Mouse (Mus musculus) lung, postnatal 0 days (tissue): ENCODE data around the gene Gm7876. TPM values are rescaled to one million over a fixed set of nuclear protein-coding genes. Genes with fewer than 3 reads are reported as not detected.
"Not testable (repeated sequence)": the region's sequence is repeated elsewhere in the genome, so short reads cannot be mapped to it uniquely, and the experiment has no call there.

ENCODE experiments used
- ATAC-seq: fragments of 200-750 bp; cut with Nextera tagmentation; 2 replicates; pipeline ENCODE4 v1.8.0; 2017; ENCODE audit warnings: moderate library complexity
- DNase-seq: peaks from one replicate; pipeline ENCODE4 v3.0.0-alpha.2; 2016; ENCODE audit warnings: low spot score
- H3K27ac ChIP-seq: fragments of 300-500 bp; sonication (generic); 2 replicates; pipeline ENCODE4 v1.5.1; 2014; ENCODE audit warnings: antibody characterized with exemption, mild to moderate bottlenecking, low read length, mixed read lengths
- H3K27me3 ChIP-seq: fragments of 300-500 bp; sonication (generic); replicated peaks from 2 replicates; pipeline ENCODE4 v1.6.1; 2014; ENCODE audit warnings: low read length, mixed read lengths; ENCODE audit not compliant: insufficient read depth
- H3K36me3 ChIP-seq: fragments of 300-500 bp; sonication (generic); 2 replicates; pipeline ENCODE4 v1.6.1; 2014; ENCODE audit warnings: low read length, mixed read lengths; ENCODE audit not compliant: insufficient read depth
- H3K4me1 ChIP-seq: fragments of 300-500 bp; sonication (generic); 2 replicates; pipeline ENCODE4 v1.6.1; 2014; ENCODE audit warnings: antibody characterized with exemption, low read depth, low read length, mixed read lengths; ENCODE audit not compliant: insufficient read depth
- H3K4me2 ChIP-seq: fragments of 300-500 bp; sonication (generic); replicated peaks from 2 replicates; pipeline ENCODE4 v1.6.1; 2014; ENCODE audit warnings: low read depth, mild to moderate bottlenecking, low read length, moderate library complexity, mixed read lengths
- H3K4me3 ChIP-seq: fragments of 300-500 bp; sonication (generic); 2 replicates; pipeline ENCODE4 v1.5.1; 2014; ENCODE audit warnings: low read depth, low read length
- H3K9ac ChIP-seq: fragments of 300-500 bp; sonication (generic); replicated peaks from 2 replicates; pipeline ENCODE4 v1.6.1; 2014; ENCODE audit warnings: low read depth, mild to moderate bottlenecking
- H3K9me3 ChIP-seq: fragments of 300-500 bp; sonication (generic); 2 replicates; pipeline ENCODE4 v1.6.1; 2016; ENCODE audit warnings: low read length, mixed read lengths
- WGBS: fragments of 180-500 bp; shearing (Covaris S2); extraction: QIAGEN DNeasy Blood & Tissue Kit; methylation state at CpG from one replicate; pipeline ENCODE4 v1.1.7; 2014; 5-methylcytosine and 5-hydroxymethylcytosine counted together
- polyA plus RNA-seq: library from polyadenylated mRNA; unstranded; fragments of >200 nt; fragmentation: Nextera tagmentation; extraction: Ambion mirVana; gene quantifications from 2 replicates; pipeline ENCODE4 v1.2.1, GENCODE M21; 2015

Gm7876 gene
- not detected in 2 replicates for polyA plus RNA-seq

DNA sequence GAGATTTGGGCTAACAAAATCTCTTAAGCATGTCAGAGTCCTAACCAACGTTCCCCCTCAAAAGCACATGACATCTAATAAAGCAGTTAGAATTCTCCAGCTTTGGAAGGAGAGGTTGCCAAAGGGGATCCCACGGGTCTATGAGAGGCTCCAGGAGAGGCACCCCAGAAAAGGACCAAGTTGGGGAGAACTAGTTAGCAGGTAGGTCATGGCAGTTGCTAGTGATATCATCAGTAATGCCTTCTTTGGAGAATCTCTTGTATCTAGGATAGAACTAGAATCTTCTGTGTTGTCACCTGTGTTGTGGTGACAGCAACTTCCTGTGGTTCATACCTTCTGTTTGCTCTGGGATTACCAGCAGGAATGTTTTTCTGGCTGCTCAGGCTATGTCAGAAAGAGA is at the start of gene Gm7876:
Gene Gm7876, plus strand, starts transcription at position 301 of the 400 bp plus-strand sequence.
- not testable (repeated sequence) for H3K27me3 ChIP-seq, H3K4me2 ChIP-seq, H3K4me3 ChIP-seq, H3K9ac ChIP-seq, ATAC-seq, H3K4me1 ChIP-seq, H3K9me3 ChIP-seq, DNase-seq, H3K36me3 ChIP-seq, H3K27ac ChIP-seq
- WGBS, result 89% methylated on average over 1 of the region's 2 CpGs

DNA sequence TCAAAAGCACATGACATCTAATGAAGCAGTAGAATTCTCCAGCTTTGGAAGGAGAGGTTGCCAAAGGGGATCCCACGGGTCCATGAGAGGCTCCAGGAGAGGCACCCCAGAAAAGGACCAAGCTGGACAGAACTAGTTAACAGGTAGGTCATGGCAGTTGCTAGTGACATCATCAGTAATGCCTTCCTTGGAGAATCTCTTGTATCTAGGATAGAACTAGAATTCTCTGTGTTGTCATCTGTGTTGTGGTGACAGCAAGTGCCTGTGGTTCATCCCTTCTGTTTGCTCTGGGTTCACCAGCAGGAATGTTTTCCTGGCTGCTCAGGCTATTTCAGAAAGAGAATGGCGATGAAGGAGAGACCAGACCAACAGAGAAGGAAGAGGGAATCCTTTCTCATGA is 45.1 kb upstream of the Gm7876 start, which contains the start of gene Gm3239:
Gene Gm3239, plus strand, starts transcription at position 301 of the 400 bp plus-strand sequence.
- DNase-seq, ATAC-seq, H3K4me1 ChIP-seq, H3K27ac ChIP-seq, H3K4me2 ChIP-seq, H3K9me3 ChIP-seq, H3K4me3 ChIP-seq, H3K27me3 ChIP-seq, H3K36me3 ChIP-seq, H3K9ac ChIP-seq: not testable (repeated sequence)
- WGBS, result no CpG with 5 or more reads among the region's 2 CpGs

DNA sequence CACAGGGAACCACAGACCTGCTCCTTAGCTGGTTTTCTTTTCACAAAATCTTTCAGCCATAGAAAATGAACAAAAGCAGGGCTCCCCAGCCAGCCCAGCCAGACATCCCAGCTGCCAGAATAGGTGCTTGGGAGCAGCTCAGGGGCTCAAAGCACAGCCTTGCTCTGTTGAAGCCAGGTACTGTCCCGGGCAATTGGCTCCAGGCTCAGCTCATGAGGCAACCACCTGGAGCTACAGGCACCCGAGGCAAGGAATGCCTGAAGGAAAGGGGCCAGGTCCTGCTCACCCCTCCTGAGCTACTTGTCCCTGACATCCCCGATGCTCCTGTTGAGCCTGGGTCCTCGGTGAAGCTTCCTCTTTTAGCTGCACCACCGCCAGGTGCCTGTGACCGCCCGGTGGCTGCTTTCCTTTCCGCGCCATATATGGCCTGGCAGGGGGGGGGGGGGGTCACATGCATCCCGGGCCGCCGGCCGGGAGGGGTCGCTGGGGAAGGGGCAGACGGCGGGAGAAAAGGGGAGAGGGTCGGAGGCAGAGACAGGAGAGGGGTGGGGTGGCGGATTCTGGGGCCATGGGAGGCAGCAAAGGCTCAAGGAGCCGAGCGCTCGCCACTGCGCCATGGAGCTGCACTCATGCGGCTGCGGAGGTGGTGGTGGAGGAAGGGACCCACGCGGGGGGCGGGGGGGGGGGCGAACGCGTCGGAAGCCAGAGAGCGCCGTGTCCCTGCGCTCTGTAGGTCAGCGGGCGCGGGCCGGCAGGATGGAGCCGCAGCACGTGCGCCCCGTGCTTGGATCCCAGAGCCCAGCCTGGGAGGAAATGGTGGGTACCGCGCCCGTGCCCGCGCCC is 17.2 kb downstream of the Gm7876 start, which contains the start of gene Gm3252:
Gene Gm3252, plus strand, starts transcription at position 738 of the 843 bp plus-strand sequence.
- not testable (repeated sequence) for H3K9ac ChIP-seq, H3K36me3 ChIP-seq, H3K4me2 ChIP-seq, H3K27me3 ChIP-seq, H3K9me3 ChIP-seq, H3K4me3 ChIP-seq, H3K27ac ChIP-seq, ATAC-seq, H3K4me1 ChIP-seq
- DNase-seq, result peak; percentile 1
- 0% methylated on average over 2 of the region's 47 CpGs for WGBS

Other genes starting within 250 kb of the Gm7876 start
- not detected in 2 replicates for gene Gm3182, start 227.5 kb upstream of the Gm7876 start, polyA plus RNA-seq
- gene Gm3047, start 153.8 kb upstream of the Gm7876 start, polyA plus RNA-seq, result not detected in 2 replicates
- not detected in 2 replicates for gene Gm8159, start 76.9 kb upstream of the Gm7876 start, polyA plus RNA-seq
- not detected in 2 replicates for gene Gm3239, start 45.0 kb upstream of the Gm7876 start, polyA plus RNA-seq
- gene Gm3252, start 17.5 kb downstream of the Gm7876 start, polyA plus RNA-seq, result 0.14 TPM in 1 of 2 replicates, not detected in the other
- not detected in 2 replicates for gene Gm9602, start 67.1 kb downstream of the Gm7876 start, polyA plus RNA-seq
- not detected in 2 replicates for gene Gm3269, start 128.9 kb downstream of the Gm7876 start, polyA plus RNA-seq
- 0.23 TPM in 1 of 2 replicates, not detected in the other for gene Gm3264, start 146.3 kb downstream of the Gm7876 start, polyA plus RNA-seq
- not detected in 2 replicates for gene Gm3278, start 183.2 kb downstream of the Gm7876 start, polyA plus RNA-seq